Mouse (Mus musculus) neural tube, embryonic 12.5 days (tissue): ENCODE measurements around the gene Plxnb1. TPM values are rescaled to one million over a fixed set of nuclear protein-coding genes. Genes with fewer than 3 reads are reported as not detected.

Experiments
- ATAC-seq: fragments of 200-750 bp; cut with Nextera tagmentation; 2 replicates; pipeline ENCODE4 v1.8.0; 2017; ENCODE audit warnings: low read depth, mild to moderate bottlenecking, moderate TSS enrichment, moderate library complexity; ENCODE audit not compliant: low FRiP score
- H3K27ac ChIP-seq: fragments of 300-500 bp; sonication (generic); 2 replicates; pipeline ENCODE4 v1.5.1; 2016
- H3K27me3 ChIP-seq: fragments of 300-500 bp; sonication (generic); replicated peaks from 2 replicates; pipeline ENCODE4 v1.6.1; 2016; ENCODE audit warnings: mild to moderate bottlenecking
- H3K36me3 ChIP-seq: fragments of 300-500 bp; sonication (generic); 2 replicates; pipeline ENCODE4 v1.6.1; 2016; ENCODE audit warnings: mild to moderate bottlenecking
- H3K4me1 ChIP-seq: fragments of 300-500 bp; sonication (generic); 2 replicates; pipeline ENCODE4 v1.6.1; 2016
- H3K4me2 ChIP-seq: fragments of 300-500 bp; sonication (generic); replicated peaks from 2 replicates; pipeline ENCODE4 v1.6.1; 2016; ENCODE audit warnings: mild to moderate bottlenecking
- H3K4me3 ChIP-seq: fragments of 300-500 bp; sonication (generic); 2 replicates; pipeline ENCODE4 v1.5.1; 2016
- H3K9ac ChIP-seq: fragments of 300-500 bp; sonication (generic); 2 replicates; pipeline ENCODE4 v1.6.1; 2016; ENCODE audit warnings: mild to moderate bottlenecking
- H3K9me3 ChIP-seq: fragments of 300-500 bp; sonication (generic); 2 replicates; pipeline ENCODE4 v1.6.1; 2016; ENCODE audit warnings: mild to moderate bottlenecking
- WGBS: fragments of 180-500 bp; shearing (Covaris S2); methylation state at CpG from one replicate; pipeline ENCODE4 v1.1.7; 2016; 5-methylcytosine and 5-hydroxymethylcytosine counted together
- polyA plus RNA-seq: library from polyadenylated mRNA; unstranded; fragments of >200 nt; fragmentation: Nextera tagmentation; extraction: Ambion mirVana; gene quantifications from 2 replicates; pipeline ENCODE4 v1.2.1, GENCODE M21; 2016

Gene Plxnb1
- polyA plus RNA-seq, 1 experiment from 2014 or later, result 38.3 TPM

DNA sequence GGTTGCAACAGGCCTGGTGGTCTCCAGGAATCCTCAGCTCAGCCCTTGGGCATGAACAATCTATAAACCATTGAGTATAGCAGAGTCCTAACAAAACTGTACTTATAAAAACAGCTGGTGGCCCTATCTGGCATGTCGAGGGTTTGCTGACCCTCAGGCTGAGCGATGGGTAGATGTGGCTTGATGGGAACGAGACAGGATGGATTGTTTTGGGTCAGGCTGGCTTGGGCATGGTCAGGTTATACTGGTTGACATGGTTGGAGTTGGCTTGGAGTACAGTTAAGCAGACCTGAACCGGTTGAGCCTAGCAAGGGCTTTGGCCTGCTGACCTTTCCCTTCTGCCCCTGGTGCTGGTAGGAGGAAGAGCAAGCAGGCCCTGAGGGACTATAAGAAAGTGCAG is 15.9 kb downstream of the Plxnb1 start:
- WGBS, result 85% methylated on average over 4 of the region's 4 CpGs
- Histone ChIP-seq H3K27ac (no peak overlapping the region), H3K27me3 (no peaks in the 10 kb centered on the region), H3K9ac (no peak overlapping the region), H3K36me3 (peaks cover 100% of the 10 kb centered on the region), H3K4me3 (no peak overlapping the region), H3K4me2 (no peak overlapping the region), H3K4me1 (peaks cover 4% of the 10 kb centered on the region), H3K9me3 (no peaks in the 10 kb centered on the region)
- no peak for ATAC-seq

DNA sequence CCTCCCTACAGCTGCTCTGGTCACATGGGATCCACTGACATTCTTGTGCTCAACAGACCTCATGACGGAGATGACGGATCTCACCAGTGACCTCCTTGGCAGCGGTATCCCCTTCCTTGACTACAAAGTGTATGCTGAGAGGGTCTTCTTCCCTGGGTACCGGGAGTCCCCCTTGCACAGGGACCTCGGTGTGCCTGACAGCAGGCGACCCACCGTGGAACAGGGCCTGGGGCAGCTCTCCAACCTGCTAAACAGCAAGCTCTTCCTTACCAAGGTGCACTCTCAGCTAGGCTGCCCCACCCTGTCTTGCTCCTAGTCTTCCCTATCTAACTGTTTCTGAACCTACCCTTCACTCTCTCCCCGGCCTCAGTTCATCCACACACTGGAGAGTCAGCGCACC is 16.4 kb downstream of the Plxnb1 start:
- H3K27me3 ChIP-seq, result no peaks in the 10 kb centered on the region
- H3K4me3 ChIP-seq, result no peak overlapping the region
- peaks cover 4% of the 10 kb centered on the region for H3K4me1 ChIP-seq
- no peak overlapping the region for H3K9ac ChIP-seq
- H3K4me2 ChIP-seq, result no peak overlapping the region
- WGBS, result 92% methylated on average over 9 of the region's 9 CpGs
- peaks cover 100% of the 10 kb centered on the region for H3K36me3 ChIP-seq
- no peak for ATAC-seq
- no peak overlapping the region for H3K27ac ChIP-seq
- no peaks in the 10 kb centered on the region for H3K9me3 ChIP-seq

DNA sequence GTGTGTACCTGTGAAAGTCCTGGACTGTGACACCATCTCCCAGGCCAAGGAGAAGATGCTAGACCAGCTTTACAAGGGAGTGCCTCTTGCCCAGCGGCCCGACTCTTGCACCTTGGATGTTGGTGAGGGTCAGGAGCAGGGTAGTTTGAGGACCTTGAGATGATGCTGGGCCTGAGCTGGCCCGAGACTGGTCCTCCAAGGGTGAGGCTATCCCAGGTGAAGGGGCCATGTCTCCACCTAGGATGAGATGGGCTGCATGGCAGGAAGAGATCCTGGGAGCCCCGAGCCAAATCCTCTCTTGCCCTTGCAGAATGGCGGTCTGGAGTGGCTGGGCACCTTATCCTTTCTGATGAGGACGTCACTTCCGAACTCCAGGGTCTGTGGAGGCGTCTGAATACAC is 18.1 kb downstream of the Plxnb1 start:
- H3K4me3 ChIP-seq, result no peak overlapping the region
- ATAC-seq, result no peak
- no peak overlapping the region for H3K4me2 ChIP-seq
- H3K9ac ChIP-seq, result no peak overlapping the region
- H3K9me3 ChIP-seq, result no peaks in the 10 kb centered on the region
- WGBS, result 89% methylated on average over 8 of the region's 8 CpGs
- no peaks in the 10 kb centered on the region for H3K4me1 ChIP-seq
- H3K36me3 ChIP-seq, result peaks cover 100% of the 10 kb centered on the region
- H3K27me3 ChIP-seq, result no peaks in the 10 kb centered on the region
- H3K27ac ChIP-seq, result no peak overlapping the region

DNA sequence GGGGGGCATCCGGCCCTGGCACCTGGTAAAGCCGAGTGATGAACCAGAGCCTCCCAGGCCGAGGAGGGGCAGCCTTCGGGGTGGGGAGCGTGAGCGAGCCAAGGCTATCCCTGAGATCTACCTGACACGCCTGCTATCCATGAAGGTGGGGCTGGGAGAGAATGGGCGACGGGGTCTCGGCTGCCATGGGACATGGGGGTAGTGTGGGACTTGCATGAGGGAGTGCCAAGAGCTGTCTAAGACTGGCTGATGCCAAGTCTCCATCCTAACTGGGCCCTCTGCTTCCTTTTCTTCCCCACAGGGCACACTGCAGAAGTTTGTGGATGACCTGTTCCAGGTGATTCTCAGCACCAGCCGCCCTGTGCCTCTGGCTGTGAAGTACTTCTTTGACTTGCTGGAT is 19.1 kb downstream of the Plxnb1 start:
- Histone ChIP-seq H3K9ac (no peak overlapping the region), H3K36me3 (peaks cover 100% of the 10 kb centered on the region), H3K4me3 (no peak overlapping the region), H3K27ac (no peak overlapping the region), H3K4me2 (no peak overlapping the region), H3K9me3 (no peaks in the 10 kb centered on the region), H3K27me3 (no peaks in the 10 kb centered on the region), H3K4me1 (no peaks in the 10 kb centered on the region)
- 95% methylated on average over 11 of the region's 11 CpGs for WGBS
- ATAC-seq, result no peak

DNA sequence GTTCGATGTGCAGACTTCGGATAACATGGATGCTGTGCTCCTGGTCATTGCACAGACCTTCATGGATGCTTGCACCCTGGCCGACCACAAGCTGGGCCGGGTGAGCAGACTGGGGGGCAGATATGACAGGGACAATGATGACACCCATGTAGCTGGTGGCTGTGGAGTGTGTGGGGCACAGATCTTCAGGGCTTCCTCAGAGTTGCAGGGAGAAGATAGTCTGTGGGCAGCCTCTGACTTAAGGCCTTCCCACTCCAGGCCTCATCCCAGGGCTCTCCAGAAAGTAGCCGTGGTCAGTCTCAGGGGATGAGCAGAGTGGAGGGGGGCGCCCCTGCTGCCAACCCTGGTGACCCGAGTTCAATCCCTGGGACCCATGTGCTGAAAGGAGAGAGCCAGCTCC is 19.7 kb downstream of the Plxnb1 start:
- peaks cover 100% of the 10 kb centered on the region for H3K36me3 ChIP-seq
- ATAC-seq, result no peak
- 90% methylated on average over 7 of the region's 7 CpGs for WGBS
- no peak overlapping the region for H3K4me3 ChIP-seq
- no peak overlapping the region for H3K4me2 ChIP-seq
- H3K27me3 ChIP-seq, result no peaks in the 10 kb centered on the region
- no peaks in the 10 kb centered on the region for H3K9me3 ChIP-seq
- no peaks in the 10 kb centered on the region for H3K4me1 ChIP-seq
- H3K27ac ChIP-seq, result no peak overlapping the region
- H3K9ac ChIP-seq, result no peak overlapping the region

DNA sequence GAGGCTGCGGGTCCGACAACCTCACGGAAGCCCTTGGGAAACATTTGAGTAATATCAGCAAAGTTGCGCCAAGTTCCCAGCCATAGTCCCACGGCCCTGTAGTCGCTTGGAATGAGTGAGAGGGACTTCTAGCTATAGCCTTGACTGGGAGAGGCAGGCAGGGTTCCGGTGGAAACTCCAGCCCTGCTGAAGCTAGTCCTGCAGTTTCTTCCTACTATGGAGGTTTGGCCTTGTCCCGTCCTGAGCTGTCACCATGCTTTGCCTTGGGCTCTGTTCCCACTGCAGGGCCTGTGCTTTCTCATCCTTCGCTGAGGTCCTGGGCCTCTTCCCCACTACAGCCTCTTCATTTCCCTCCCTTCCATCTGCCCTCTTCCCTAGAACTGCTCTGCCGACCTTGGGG is 21.0 kb downstream of the Plxnb1 start:
- H3K4me3 ChIP-seq, result no peak overlapping the region
- WGBS, result 93% methylated on average over 10 of the region's 10 CpGs
- no peak overlapping the region for H3K9ac ChIP-seq
- H3K27me3 ChIP-seq, result no peaks in the 10 kb centered on the region
- no peak overlapping the region for H3K4me2 ChIP-seq
- H3K36me3 ChIP-seq, result peaks cover 88% of the 10 kb centered on the region
- H3K9me3 ChIP-seq, result no peaks in the 10 kb centered on the region
- no peaks in the 10 kb centered on the region for H3K4me1 ChIP-seq
- no peak overlapping the region for H3K27ac ChIP-seq
- no peak for ATAC-seq

DNA sequence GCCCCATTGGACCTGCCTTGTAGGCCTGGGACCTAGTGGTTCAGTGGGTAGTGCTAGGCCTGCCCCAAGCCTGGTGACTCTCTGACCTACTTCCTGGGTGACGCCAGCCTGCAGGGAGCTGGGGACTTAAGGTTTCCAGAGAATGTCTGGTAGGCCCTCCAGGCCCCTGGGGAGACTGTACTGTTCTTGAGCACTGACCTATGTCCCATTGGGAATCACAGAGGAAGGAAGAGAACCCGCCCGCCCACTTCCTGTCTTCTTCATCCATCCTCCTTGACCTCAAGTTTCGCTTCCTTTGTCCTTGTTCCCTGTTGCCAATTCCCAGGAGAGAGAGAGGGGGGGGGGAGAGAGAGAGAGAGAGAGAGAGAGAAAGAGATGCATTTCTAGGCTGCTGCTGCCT is 22.9 kb downstream of the Plxnb1 start:
- H3K4me3 ChIP-seq, result no peak overlapping the region
- no peak overlapping the region for H3K27ac ChIP-seq
- H3K4me2 ChIP-seq, result no peak overlapping the region
- no peak for ATAC-seq
- peaks cover 69% of the 10 kb centered on the region for H3K36me3 ChIP-seq
- 96% methylated on average over 4 of the region's 4 CpGs for WGBS
- H3K27me3 ChIP-seq, result no peaks in the 10 kb centered on the region
- no peaks in the 10 kb centered on the region for H3K9me3 ChIP-seq
- H3K4me1 ChIP-seq, result no peaks in the 10 kb centered on the region
- no peak overlapping the region for H3K9ac ChIP-seq

DNA sequence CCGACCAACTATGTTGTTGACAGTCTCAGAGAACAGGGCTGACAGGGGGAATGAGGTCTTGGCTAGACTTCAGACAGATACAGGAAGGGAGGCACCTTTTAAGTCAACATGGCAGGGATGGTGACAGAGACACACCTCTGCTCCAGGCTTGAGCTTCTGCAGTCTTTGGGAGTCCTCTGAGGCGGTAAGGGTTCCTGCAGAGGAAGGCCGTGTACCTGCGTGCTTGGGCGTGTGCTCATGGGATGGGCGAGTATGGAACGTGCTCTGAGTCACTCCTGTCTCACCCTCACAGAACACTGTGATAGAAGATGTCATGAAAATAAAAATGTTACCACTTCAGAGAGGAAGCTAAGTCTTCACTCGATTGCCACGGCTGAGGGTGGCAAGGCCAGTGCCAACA is 24.4 kb downstream of the Plxnb1 start:
- Histone ChIP-seq H3K36me3 (peaks cover 54% of the 10 kb centered on the region), H3K9me3 (no peaks in the 10 kb centered on the region), H3K4me2 (no peak overlapping the region), H3K4me3 (no peak overlapping the region), H3K27me3 (no peaks in the 10 kb centered on the region), H3K9ac (no peak overlapping the region), H3K27ac (no peak overlapping the region), H3K4me1 (no peaks in the 10 kb centered on the region)
- 93% methylated on average over 9 of the region's 9 CpGs for WGBS
- no peak for ATAC-seq

DNA sequence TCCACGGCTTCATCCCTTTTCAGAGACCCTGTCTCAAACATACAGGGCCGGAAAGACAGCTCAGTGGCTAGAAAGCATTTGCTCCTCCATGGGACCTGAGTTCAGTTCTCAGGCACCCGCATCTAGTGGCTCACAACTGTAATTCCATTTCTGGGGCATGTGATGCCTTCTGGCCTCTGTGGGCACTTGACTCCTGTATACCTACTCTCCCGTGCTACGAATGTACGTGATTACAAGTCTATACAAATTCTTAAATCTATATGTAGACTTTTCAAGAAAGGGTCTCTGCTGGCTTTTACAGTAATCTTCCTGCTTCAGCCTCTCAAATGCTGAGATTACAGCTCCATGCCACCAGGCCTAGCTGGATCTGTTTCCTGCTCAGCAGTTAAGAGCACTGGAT is 25.8 kb downstream of the Plxnb1 start:
- no peak for ATAC-seq
- H3K4me3 ChIP-seq, result no peak overlapping the region
- H3K4me1 ChIP-seq, result no peaks in the 10 kb centered on the region
- WGBS, result 91% methylated on average over 6 of the region's 6 CpGs
- peaks cover 40% of the 10 kb centered on the region for H3K36me3 ChIP-seq
- no peak overlapping the region for H3K9ac ChIP-seq
- H3K27ac ChIP-seq, result no peak overlapping the region
- H3K9me3 ChIP-seq, result no peaks in the 10 kb centered on the region
- no peaks in the 10 kb centered on the region for H3K27me3 ChIP-seq
- H3K4me2 ChIP-seq, result no peak overlapping the region

DNA sequence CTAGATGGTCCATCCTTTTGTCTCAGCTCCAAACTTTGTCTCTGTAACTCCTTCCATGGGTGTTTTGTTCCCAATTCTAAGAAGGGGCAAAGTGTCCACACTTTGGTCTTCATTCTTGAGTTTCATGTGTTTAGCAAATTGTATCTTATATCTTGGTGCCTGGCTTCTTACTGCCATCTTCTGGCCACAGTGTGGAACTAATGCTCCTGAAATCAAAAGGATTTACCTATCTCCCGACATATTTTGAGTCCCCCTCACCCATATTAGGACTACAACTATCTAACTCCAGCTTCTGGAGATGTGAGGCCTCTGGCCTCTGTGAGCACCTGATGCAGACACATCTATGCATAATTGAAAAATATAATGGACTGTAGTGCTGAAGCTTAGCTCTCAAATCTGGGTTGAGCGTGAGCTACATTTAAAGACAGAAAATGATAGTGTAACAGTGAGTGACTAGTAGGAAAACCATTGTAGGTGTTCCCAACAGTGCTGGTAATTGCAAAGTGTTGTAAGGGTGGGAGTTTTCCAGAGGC is 27.4 kb downstream of the Plxnb1 start:
- Histone ChIP-seq H3K27ac (no peak overlapping the region), H3K4me1 (no peaks in the 10 kb centered on the region), H3K36me3 (peaks cover 23% of the 10 kb centered on the region), H3K27me3 (no peaks in the 10 kb centered on the region), H3K9me3 (no peaks in the 10 kb centered on the region), H3K4me3 (no peak overlapping the region), H3K9ac (no peak overlapping the region), H3K4me2 (no peak overlapping the region)
- WGBS, result 52% methylated on average over 2 of the region's 2 CpGs
- no peak for ATAC-seq

DNA sequence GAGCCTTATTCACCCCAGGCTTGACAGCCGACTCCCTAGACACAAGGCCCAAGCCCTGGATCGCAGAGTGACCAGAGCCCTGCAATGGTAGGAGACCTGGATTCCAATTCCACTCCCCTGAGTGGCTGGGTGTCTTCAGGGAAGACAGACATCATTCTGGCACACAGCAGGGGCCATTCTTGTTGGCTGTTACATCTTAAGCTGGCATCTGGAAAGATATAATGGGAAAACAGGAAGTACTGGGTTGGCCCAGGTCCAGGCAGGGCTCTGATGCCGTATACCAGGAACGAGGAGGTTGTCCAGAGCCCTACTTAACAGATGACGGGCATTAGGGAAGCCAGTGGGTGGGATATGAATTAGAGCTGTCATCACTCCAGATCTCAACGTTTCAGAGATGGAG is 28.1 kb downstream of the Plxnb1 start:
- H3K4me1 ChIP-seq, result no peaks in the 10 kb centered on the region
- H3K27me3 ChIP-seq, result no peaks in the 10 kb centered on the region
- H3K9ac ChIP-seq, result no peak overlapping the region
- no peaks in the 10 kb centered on the region for H3K9me3 ChIP-seq
- no peak overlapping the region for H3K4me2 ChIP-seq
- no peak overlapping the region for H3K27ac ChIP-seq
- WGBS, result 69% methylated on average over 6 of the region's 6 CpGs
- H3K4me3 ChIP-seq, result no peak overlapping the region
- peaks cover 17% of the 10 kb centered on the region for H3K36me3 ChIP-seq
- no peak for ATAC-seq

DNA sequence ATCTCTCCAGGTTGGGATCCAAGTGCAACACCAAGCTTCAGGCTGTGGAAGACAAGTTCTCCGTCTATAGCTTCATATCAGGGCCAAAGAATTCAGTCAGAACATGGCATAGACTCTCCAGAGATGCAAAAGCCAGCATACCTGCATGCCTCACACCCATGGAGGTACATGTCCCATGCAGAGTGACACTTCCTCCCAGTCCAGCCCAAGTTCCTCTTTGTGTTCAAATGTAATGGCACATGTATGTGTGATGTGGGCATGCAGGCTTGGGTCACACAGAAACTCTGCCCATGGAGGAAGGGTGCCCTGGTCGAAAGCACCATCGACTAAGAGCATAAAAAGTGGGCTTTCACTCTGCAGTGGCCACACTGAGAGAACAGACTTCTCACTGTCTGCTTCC is 29.0 kb downstream of the Plxnb1 start:
- Histone ChIP-seq H3K27ac (no peak overlapping the region), H3K36me3 (peaks cover 8% of the 10 kb centered on the region), H3K9me3 (no peaks in the 10 kb centered on the region), H3K4me3 (no peak overlapping the region), H3K4me1 (no peaks in the 10 kb centered on the region), H3K9ac (no peak overlapping the region), H3K27me3 (no peaks in the 10 kb centered on the region), H3K4me2 (no peak overlapping the region)
- WGBS, result 87% methylated on average over 3 of the region's 3 CpGs
- no peak for ATAC-seq

DNA sequence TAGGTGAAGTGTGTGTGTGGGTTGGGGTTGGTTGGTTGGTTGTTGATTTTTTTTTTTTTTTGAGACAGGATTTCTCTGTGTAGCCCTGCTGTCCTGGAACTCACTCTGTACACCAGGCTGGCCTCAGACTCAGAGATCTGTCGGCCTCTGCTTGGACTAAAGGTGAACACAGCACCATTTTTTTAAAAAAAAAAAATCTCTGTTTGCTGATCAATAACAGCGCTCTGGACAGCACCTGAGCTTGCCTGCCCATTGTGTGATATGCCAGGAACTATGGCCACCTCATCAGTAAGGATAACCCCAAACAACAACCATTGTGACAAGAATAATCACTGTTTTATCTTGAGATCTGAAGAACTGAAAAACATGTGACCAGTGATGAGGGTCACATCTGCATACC is 29.9 kb downstream of the Plxnb1 start:
- Histone ChIP-seq H3K9ac (no peak overlapping the region), H3K27me3 (no peaks in the 10 kb centered on the region), H3K4me1 (no peaks in the 10 kb centered on the region), H3K4me3 (no peak overlapping the region), H3K4me2 (no peak overlapping the region), H3K36me3 (no peaks in the 10 kb centered on the region), H3K27ac (no peak overlapping the region), H3K9me3 (no peaks in the 10 kb centered on the region)
- 77% methylated on average over 2 of the region's 2 CpGs for WGBS
- no peak for ATAC-seq
